Mouse (Mus musculus) layer of hippocampus, adult 2 months (tissue): ENCODE results near the gene Tbc1d32. TPM values are rescaled to one million over a fixed set of nuclear protein-coding genes. Genes with fewer than 3 reads are reported as not detected.
"Not testable (repeated sequence)": the region's sequence is repeated elsewhere in the genome, so short reads cannot be mapped to it uniquely, and the experiment has no call there.

Experiments
- DNase-seq, 2 experiments: peaks; one replicate each; pipeline ENCODE4 v3.0.0; 2022; ENCODE audit warnings: low spot score in 2 of 2
- H3K27ac ChIP-seq: fragments of 200-600 bp; 2 replicates; pipeline ENCODE4 v1.8.1; 2022
- H3K4me3 ChIP-seq: fragments of 200-600 bp; 2 replicates; pipeline ENCODE4 v1.8.1; 2022; ENCODE audit warnings: mild to moderate bottlenecking
- CTCF ChIP-seq: fragments of 200-600 bp; conservative IDR thresholded peaks from 2 replicates; pipeline ENCODE4 v1.8.1; 2022; ENCODE audit warnings: antibody characterized with exemption, mild to moderate bottlenecking, moderate library complexity
- long read RNA-seq, 2 experiments: library from polyadenylated mRNA; stranded (forward); transcript quantifications; one replicate each; pipeline ENCODE4 v2.0.0; 2021; ENCODE audit warnings: borderline mapping rate in 2 of 2
- total RNA-seq, 2 experiments: library from RNA; stranded (reverse); gene quantifications; 2 replicates each; pipeline ENCODE4 v1.2.3; 2021

The Tbc1d32 gene
- total RNA-seq, result 1 to 10 TPM; 8.9 to 9.8 TPM
- long read RNA-seq, experiment 1, full-length matches to known transcripts, result 1 of 3 reads
- long read RNA-seq, experiment 1, partial matches to known transcripts, result 1 of 3 reads
- long read RNA-seq, experiment 1, other reads (novel, unspliced or antisense), result 1 of 3 reads
- long read RNA-seq, experiment 2, full-length matches to known transcripts, result 1 of 11 reads
- long read RNA-seq, experiment 2, partial matches to known transcripts, result 1 of 11 reads
- long read RNA-seq, experiment 2, other reads (novel, unspliced or antisense), result 9 of 11 reads

- DNase-seq, result peak; percentile 90 to 93
- Histone ChIP-seq H3K4me3 (peak within 1 kb of the TSS; percentile 65), H3K27ac (peak within 1 kb of the TSS; percentile 96)
- no peak for TF ChIP-seq CTCF
Measured at GRCm38 (mm10) chr10:56228568-56229209, at the start of gene Tbc1d32. Gene Tbc1d32 (minus strand): TSS chr10:56228689.

- peak overlapping the region; percentile 65 for H3K4me3 ChIP-seq
- TF ChIP-seq CTCF, result no peak
- peak overlapping the region; percentile 96 for H3K27ac ChIP-seq
- DNase-seq, result no peak
Measured at GRCm38 (mm10) chr10:56227771-56228275, 666 bp downstream of the Tbc1d32 start.

GRCm38 (mm10) chr10:56215797-56216196, 12.7 kb downstream of the Tbc1d32 start:
- TF ChIP-seq CTCF, result no peak
- DNase-seq, result no peak
- Histone ChIP-seq H3K4me3 (no peak overlapping the region), H3K27ac (no peak overlapping the region)

GRCm38 (mm10) chr10:56210343-56210742, 18.1 kb downstream of the Tbc1d32 start:
- no peak for DNase-seq
- no peak overlapping the region for H3K4me3 ChIP-seq
- H3K27ac ChIP-seq, result no peak overlapping the region
- no peak for TF ChIP-seq CTCF

- no peak for TF ChIP-seq CTCF
- Histone ChIP-seq H3K27ac (peak overlapping the region; percentile 18; the same call in 1 of the 2 replicates), H3K4me3 (no peak overlapping the region)
- DNase-seq, result no peak
Measured at GRCm38 (mm10) chr10:56206802-56207404, 21.6 kb downstream of the Tbc1d32 start.

GRCm38 (mm10) chr10:56204348-56204747, 24.1 kb downstream of the Tbc1d32 start:
- H3K27ac ChIP-seq, result peak overlapping the region; percentile 73
- no peak overlapping the region for H3K4me3 ChIP-seq
- peak; percentile 18 to 51 for DNase-seq
- no peak for TF ChIP-seq CTCF

GRCm38 (mm10) chr10:56199902-56200301, 28.6 kb downstream of the Tbc1d32 start:
- Histone ChIP-seq H3K4me3 (no peak overlapping the region), H3K27ac (no peak overlapping the region)
- DNase-seq, result no peak
- TF ChIP-seq CTCF, result no peak

- no peak for DNase-seq
- Histone ChIP-seq H3K27ac (peak overlapping the region; percentile 11; the same call in 1 of the 2 replicates), H3K4me3 (no peak overlapping the region)
- TF ChIP-seq CTCF, result no peak
Measured at GRCm38 (mm10) chr10:56198691-56199090, 29.8 kb downstream of the Tbc1d32 start.

- no peak for DNase-seq
- Histone ChIP-seq H3K27ac (no peak overlapping the region), H3K4me3 (no peak overlapping the region)
- TF ChIP-seq CTCF, result no peak
Measured at GRCm38 (mm10) chr10:56194310-56194709, 34.2 kb downstream of the Tbc1d32 start.

GRCm38 (mm10) chr10:56181727-56182126, 46.8 kb downstream of the Tbc1d32 start:
- Histone ChIP-seq H3K27ac (no peak overlapping the region), H3K4me3 (no peak overlapping the region)
- no peak for TF ChIP-seq CTCF
- no peak for DNase-seq

- DNase-seq, result no peak
- Histone ChIP-seq H3K4me3 (no peak overlapping the region), H3K27ac (no peak overlapping the region)
- no peak for TF ChIP-seq CTCF
Measured at GRCm38 (mm10) chr10:56173184-56173583, 55.3 kb downstream of the Tbc1d32 start.

GRCm38 (mm10) chr10:56167721-56168120, 60.8 kb downstream of the Tbc1d32 start:
- DNase-seq, H3K4me3 ChIP-seq, H3K27ac ChIP-seq: not testable (repeated sequence)

GRCm38 (mm10) chr10:56165758-56166157, 62.7 kb downstream of the Tbc1d32 start:
- H3K27ac ChIP-seq, result peak overlapping the region; percentile 67; the same call in 1 of the 2 replicates
- peak in 1 of 2 experiments; percentile 26 for DNase-seq
- H3K4me3 ChIP-seq, result no peak overlapping the region
- TF ChIP-seq CTCF, result no peak
